1 mouse cellular context compared by ENCODE assay signal in the genomic region with DNA sequence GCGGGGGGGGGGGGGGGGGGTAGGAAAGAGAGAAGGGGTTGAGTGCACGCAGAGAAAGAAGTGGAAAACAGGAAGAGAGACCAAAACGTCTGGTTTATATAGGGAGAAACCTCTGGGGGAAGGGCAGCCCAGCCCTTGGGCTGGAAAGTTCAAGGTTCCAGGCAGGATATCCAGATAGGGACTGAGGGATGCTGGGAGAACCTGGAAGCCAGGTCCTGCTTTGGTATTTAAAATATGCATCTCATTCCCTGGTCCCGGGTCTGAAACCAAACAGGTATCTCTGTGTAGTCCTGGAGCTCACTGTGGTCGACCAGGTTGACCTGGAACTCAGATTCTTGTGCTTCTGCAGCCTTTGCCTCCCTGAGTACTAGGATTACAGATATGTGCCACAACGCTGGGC.
TF ChIP-seq lines count a peak whose summit lies in the region.

No protein-coding gene starts in this region.

TF ChIP-seq in CH12.LX, 34 proteins besides CTCF, POLR2A, EP300 and RAD21 (continued from another document):
- TF ChIP-seq SMC3 (IDR thresholded peaks at IDR 0.05; ENCODE audit: low read depth, low read length) (no peak), ZKSCAN1 (IDR thresholded peaks at IDR 0.05; ENCODE audit: borderline replicate concordance, low read depth, low read length) (no peak)
